Mouse (Mus musculus) layer of hippocampus, postnatal 25 days (tissue): Measurements from ENCODE around the gene 4930579F01Rik. TPM values are rescaled to one million over a fixed set of nuclear protein-coding genes. Genes with fewer than 3 reads are reported as not detected.

Experiments
- DNase-seq, 2 experiments: peaks; one replicate each; pipeline ENCODE4 v3.0.0; 2022; ENCODE audit warnings: mixed read lengths in 2 of 2, low spot score in 1 of 2; ENCODE audit errors: extremely low spot score in 1 of 2
- total RNA-seq, 2 experiments: library from RNA; stranded (reverse); gene quantifications; 2 replicates each; pipeline ENCODE4 v1.2.3; 2021

4930579F01Rik gene
- total RNA-seq, 2 experiments from 2014 or later, result not detected

DNA sequence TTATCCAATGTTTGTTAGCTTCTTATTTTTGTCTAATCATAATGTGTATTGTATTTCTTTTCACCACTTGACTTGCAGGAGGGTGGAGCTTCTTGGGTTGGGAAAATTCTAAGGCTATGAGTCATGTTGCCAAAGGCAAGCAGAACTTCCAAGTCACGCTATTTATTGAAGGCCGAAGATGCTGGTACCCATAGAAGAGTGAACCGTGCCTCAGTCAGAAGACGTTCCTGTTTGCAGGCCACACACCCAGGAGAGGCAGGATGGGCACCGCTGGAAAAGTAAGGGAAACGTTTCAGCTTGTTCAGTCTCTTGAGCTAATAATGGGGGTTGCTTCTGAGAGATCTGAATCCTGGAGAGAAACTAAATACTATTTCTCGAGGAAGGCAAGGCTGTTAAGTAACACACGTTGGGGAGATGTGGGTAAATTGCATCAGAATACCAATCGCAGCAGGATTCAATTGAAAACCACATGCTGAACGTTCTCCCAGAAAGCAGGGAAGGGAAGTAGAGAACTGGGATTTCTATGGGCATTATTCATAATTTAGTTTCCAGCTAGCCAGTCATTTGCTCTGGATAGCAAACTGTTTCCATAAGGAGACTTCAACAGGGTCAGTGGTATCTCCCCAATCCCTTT is 24.1 kb upstream of the 4930579F01Rik start, which contains the start of gene Adh7:
TSS of gene Adh7 (plus strand) at position 130 of the 634 bp plus-strand sequence.
- DNase-seq, result no peak

DNA sequence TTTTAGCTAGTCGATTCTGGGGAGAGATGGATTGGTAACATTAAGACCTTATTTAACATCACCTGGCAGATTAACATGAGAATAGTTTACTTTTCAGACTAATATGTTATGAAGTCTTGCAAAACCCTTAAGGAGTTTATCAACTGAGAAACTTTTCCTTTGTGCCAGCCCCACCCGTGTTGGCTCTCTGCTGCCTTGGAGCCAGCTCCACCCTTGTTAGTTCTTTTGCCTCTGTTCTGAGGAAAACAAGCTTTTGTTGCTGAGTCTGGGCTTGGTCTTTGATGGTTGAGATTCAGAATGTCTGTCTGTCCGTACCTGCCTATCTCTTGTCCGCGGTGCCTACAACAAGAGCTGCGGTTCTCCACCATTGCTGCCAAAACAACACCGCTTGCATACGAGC is 22.5 kb upstream of the 4930579F01Rik start:
- no peak for DNase-seq

DNA sequence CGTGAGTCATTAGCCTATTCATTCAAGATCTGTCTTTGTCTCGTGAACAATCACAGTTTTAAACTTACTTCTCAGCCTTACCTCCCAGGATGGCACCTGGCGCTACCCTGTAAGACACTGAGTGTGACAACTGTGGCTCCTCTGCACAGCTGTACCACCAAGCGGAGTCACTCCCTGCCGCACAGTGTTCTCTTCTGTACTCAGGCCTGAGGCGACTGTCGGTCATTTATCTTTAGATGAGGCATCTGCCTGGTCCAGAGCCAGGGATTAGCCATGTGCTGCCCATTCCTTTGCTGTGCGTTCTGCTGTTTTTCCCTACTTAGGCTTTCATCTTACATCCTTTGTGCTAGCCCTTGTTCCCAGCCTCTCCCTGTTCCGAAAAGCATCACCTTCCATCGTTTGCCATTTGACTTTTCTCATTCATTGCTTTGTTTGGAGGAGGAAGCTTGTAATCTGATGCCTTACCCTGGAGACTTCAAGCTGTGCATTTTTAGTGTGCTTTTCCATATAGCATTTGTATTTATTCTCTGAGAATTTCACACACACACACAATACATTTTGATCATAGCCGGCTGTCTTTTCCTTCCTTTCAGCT is 21.9 kb upstream of the 4930579F01Rik start:
- no peak for DNase-seq

DNA sequence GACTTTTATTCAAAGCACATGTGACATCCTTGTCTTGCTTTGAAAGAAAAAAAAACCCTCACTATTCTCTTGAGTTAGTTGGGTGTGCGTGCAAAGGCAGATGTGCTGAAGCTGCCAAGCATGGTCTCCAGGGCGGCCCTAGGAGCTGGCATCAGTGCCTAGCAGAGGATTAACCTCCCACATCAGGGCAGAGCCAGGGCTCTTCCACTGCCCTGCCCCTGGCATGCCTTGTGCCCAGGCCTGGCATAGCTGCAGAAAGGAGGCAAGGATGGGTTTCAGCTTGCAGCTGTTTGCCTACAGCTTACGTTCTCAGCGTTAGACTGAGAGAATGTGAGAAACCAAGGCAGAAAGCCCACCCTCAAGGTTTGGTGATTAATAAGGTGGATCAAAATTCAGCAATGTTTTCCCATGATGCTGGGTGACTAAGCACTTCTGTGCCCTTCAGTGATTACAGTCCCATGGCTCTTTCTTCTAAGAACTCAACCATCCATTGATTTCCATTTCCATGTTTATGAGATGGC is 18.9 kb upstream of the 4930579F01Rik start:
- no peak for DNase-seq

DNA sequence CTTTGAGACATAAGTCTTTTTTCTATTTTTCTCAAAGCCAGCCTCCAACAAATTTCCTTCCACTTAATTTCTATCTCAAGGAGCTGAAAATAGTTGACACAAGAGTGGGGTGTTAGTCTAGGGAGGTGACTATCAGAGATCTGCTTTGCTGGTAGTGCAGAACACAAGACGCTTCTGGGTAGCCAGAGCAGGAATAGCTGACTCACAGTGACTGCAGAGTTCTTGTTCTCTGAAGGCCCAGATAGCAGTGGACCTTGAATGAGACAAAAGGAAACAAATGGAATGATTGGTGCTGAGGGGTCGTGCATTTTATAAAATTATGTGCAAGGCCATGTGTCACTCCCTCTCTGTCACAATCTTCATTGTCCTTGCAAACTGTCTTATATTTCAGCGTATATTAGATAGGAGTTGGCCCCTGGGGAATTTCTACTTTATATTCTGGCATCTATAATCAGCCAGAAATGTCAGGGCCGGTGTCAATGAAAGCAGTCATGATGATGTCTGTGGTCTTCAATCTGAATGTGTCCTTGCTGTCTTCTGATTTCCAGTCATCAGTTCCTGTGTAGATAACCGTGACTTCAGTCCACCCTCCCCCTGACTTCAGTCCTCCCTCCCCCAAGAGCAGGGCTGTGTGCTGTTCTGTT is 16.9 kb upstream of the 4930579F01Rik start:
- no peak for DNase-seq

DNA sequence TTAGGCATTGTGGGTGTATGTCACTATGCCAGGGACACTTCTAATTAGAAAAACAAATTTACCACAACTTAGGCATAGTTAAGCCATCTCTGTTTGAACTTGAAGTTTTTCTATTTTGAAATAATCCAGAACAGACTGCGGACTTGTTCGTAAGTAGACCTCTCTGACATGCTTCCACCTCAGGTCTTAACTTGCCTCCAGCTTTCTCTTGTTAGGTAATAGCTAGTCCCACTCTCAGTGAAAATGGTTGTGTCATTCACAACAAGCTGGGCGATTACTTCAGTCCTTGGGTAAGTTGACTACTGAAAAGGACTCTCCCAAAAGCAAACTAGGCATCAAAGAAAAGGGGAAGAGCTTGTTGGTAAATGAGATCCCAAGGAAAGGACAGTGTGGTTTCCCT is 15.2 kb upstream of the 4930579F01Rik start:
- no peak for DNase-seq

DNA sequence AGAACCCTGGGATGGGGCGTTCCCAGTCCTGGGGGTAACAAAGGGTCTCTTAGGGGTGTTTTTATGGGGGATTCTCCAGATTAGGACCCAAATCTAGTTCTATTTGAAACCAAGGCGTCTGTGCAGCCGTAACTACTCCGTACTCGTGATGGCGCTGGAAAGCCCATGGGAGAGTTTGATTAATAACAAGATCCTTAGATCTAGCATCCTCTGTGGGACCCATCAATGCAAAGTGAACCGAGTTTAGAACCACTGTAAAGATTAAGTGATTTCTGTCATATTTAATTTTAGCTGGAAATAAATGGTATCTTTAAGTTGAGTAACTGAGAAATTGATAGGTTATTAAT is 5.1 kb upstream of the 4930579F01Rik start:
- DNase-seq, result no peak

DNA sequence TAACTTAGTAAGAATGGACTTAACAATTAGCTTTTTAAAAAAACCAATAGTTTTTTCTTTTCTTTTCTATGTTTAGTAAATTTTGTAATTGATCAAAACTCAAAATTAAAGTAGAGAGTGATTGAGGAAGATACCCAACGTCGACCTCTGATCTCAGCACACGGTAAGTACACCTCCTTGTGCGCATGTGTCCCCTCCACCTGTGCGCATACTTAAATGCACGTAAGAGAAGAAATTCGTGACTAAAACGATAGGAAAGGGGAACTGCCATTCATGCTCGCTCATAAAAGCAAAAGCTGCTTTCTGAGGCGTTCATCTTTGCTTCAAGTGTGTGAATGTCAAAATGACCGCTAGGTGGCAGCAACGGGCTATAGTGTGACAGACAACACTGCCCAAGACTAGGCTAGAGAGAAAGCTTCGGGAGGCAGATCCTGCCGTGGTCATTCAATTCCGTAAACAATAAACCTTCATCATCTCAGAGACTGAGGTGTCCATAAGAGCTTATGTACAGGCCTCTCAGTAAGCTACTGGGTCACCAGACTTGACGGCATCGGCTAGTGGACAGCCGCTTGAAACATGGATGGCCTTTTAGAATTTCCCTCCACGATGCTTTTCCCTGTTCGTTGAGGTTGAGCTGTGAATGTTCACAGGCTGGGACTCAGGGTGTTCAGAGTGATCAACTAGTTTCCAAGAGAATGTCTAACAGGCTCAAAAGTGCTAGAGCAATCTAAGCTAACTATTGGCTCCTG is 4.5 kb upstream of the 4930579F01Rik start:
- DNase-seq, result peak; percentile 84 to 98

DNA sequence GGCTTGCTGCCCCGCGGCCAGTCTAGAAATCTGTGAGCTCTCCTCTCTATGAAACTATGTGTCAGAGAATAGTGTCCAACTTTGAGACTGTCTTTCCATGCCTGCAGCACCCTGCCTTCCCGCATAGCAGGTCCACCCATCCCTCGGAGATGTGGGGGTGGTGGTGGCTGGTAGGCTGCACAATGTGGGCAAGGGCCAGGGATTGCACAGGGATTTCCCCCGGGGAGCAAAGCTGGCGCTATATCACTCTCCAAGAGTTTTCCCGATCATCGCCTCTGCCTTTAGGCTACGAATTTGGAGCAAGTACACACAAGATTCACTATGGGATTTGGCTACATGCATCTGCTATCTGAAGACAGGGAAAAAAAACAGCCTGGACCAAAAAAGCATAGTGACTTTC is 3.9 kb upstream of the 4930579F01Rik start:
- no peak for DNase-seq

DNA sequence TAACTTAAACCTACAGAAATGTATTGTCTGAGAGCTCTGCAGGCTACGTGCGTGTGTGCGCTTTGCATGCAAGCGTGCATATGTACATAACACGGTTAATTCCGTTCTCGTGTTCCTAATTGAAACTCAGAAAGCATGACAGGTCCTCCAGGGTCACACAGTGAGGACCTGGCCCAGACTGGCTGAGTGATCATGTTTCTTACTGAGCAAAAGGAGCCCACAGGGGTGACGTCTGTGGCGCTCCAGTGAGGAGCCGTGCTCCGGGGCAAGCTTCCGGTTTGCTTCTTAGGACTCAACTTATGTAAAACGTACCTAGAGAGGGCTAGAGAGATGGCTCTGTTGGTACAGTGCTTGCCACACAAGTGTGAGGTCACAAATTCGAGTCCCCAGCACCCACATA is 3.5 kb upstream of the 4930579F01Rik start:
- no peak for DNase-seq

DNA sequence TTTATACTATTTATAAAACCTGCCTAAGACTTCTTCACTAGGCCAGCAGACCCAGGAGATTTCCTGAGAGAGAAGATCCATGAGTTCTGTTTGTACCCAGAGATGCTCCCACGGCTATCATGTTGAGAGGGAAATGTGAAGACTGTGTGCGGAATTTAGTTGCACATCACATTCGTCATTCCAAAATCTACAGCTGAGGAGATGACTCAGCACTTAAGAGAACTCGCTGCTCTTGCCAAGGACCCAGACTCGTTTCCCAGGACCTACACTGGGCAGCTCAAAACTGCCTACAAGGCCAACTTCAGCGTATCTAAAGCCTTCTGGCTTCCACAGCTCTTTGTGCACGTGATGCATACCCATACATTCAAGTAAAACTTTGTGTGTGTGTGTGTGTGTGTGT is 1.4 kb downstream of the 4930579F01Rik start:
- DNase-seq, result no peak

DNA sequence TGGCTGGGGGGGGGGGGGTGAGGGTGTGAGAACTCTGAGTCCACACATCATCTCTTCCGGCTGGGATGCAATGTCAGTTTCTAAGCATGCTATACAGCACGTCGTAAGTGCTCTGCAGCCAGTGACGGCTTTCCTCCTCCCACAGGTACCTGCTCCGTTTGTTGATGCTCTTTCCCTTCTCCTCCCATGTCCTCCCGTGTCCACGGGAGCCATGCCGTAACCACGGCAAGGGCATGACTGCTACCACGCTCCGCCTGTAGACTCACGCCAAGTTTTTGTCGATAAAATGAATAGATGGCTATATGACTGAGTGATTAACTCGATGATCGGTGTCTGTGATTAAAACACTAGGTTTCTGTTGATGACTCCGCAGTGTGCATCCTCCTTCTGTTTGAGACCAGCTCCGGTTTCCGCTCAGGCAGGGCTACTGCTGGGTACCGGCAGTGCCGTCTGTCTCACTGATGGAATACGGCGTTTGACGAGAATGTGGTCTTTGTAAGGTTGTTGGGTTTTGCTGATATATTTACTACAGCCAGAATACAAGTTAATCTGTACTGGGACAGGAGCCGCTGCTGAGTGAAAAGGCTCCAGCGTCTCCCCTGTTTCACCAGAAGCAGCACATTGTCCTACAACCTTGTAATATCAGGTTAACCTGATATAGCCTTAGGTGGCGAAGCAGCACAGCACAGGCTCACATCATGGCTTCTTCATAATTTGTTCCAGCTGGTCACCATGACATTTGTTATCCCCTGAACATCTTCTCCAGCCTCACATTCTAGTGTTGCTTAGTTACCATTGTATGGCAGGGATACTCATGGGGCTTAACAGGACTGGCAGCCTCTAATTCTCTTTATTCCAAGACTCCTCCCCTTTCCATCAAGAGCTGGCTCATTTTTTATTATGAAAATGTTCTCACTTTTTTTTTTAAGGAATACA is 7.4 kb downstream of the 4930579F01Rik start:
- DNase-seq, result no peak

DNA sequence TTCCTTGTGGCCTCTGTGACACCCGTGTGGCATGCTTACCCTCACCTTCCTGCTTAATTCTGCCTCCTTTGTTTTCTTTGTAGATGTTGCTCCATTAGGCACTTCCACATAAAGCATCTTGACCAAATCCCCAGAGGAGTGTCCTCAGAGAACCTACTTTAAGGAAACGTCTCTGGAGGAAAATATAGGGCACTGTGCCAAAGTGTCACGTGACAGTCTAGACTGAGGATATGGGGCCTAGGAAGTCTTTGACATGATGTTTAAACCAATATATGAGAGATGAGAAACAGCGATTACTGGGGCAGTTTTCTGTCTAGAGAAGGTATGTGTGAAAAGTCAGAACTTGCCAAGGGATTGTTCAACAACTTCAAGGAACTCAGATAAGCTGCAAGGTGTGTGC is 8.3 kb downstream of the 4930579F01Rik start:
- no peak for DNase-seq

DNA sequence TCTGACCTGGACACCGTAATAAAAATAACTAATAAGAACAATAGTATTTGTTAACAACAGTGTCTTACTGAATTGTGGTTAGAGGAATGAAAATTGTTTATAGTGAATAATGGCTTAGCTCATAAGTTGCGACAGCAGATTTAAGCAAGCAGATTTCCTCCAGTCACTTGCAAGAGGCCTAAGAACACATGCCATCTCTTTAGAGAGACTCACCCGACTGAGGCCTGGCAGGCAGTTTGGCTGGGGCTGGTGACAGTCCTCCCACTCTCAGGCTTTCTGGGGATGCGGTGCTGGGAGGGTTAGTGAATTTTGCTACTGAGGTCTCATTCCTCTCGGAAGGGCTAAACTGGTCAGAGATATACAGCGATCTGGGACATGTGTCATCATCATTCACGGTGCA is 10.3 kb downstream of the 4930579F01Rik start:
- no peak for DNase-seq

DNA sequence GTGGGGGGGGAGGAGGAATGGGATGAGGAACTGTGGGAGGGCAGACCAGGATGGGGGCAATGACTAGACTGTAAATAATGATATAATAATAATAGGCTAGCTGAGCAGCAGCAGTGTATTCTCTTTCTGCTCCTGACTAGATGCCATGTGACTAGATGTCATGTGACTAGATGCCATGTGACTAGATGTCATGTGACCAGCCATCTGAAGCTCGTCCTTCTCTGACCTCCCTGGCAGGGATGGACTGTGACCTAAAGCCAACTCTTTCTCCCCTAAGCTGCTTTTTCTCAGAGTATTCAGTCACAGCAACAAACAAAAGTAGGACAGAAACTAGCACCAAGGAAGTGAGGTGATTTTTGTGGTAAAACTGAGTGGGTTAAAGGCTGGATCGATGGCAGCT is 11.6 kb downstream of the 4930579F01Rik start:
- no peak for DNase-seq

DNA sequence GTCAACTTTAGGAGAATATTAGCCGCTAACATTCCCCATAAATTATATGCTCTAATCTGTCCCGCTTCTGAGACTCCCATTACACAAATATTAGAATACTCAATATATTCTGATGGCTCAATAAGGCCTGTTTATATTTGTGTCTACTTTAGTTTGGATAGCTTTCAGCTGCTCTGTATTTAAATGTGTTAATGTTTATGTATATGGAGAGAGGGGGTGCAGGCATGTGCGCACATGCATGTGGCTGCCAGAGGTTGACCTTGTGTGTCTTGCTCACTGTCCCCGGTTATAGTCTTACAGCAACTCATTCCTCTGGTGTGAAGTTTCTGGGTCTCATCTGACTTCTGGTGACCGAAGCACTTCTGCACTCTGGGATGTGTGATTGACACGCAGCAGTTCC is 18.1 kb downstream of the 4930579F01Rik start:
- DNase-seq, result no peak

DNA sequence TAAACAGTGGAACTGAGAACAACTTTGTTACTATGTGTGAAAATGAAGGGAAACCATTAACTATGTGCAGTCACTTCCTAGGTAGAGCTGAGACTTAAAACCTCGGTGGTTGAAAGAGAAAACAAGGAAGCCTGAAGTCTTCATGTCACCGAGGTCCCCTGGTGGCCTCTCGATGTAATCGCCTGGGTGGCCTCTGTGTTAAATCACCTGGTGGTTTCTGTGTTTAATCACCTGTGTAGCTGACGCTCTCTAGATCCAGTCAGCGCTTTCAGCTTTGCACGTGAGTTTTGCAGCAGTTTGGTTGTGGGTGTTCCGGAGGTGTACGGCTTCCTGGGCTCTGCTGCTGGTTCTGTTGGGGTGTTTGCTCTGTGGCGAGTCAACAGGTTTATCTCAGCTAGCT is 20.3 kb downstream of the 4930579F01Rik start:
- DNase-seq, result no peak

DNA sequence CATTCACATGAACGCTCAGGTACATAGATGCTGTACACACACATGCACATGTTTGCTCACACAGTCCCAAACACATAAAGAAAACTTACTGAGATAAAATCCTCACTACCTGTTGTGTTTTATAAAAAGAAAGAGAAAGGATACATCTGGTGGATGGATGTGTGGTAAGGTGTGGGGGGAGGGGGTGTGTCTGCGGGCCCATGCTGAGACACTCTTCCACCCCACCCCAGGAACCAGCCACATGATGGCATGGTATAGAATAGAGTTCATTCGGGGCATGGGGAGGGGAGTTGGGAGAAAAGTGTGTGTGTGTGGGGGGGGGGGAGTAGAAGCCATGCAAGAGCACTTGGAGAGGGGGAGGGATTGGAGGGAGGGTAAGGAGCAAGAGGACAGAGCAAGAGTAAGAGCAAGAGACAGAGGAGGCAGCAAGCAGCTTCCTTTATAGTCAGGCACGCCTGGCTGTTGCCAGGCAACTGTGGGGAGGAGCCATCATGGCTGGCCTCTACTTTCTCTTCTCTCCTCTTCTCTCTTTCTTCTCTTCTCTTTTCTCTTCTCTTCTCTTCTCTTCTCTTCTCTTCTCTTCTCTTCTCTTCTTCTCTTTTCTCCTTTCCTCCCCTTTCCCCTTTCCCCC is 31.0 kb downstream of the 4930579F01Rik start:
- no peak for DNase-seq

DNA sequence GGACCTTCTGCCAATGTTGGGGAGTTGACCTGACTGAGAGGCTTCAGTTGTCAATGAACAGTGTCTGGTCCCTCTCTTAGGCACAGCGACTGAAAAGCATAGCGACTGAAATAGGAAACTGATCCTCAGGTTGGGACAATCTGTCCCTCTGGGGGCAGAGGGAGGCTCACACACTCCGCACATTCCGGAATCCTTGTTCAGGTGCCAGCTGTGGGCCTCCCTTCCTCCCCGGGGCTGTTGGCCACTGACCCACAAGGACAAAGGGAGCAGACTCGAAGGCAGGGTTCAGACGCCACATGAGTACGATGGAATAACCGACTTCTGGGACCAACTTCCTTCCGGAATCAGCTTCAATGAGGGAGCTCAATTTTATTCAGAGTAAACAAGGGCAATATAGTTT is 32.0 kb downstream of the 4930579F01Rik start:
- no peak for DNase-seq

DNA sequence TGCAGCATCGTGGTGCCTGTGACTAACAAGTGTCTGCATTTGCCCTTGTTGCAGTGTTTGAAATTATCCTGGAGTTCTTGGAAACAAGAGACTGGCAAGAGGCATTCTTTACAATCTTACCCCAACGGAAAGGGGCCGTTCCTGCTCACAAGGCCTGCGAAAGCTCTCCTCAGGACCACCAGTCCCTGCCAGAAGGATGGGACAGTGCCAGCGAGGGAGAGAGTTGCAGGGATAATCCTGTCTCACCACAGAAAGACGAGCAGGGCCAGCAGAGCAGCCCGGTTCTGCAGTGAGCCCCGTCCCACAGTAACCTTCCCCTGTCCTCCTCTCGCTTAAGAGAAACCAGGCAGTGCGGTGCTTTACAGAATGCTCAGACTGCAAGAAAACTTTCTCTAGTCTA is 37.0 kb downstream of the 4930579F01Rik start:
- no peak for DNase-seq
